Mouse (Mus musculus) NIH3T3 (cell line): ENCODE measurements at regions not wholly inside any gene's neighbourhood (a gene's known extent, or its start where the extent isn't known, plus 50 kb on each side); places are given as distances from the start of the nearest gene placed in this dataset.

ENCODE experiments used
- DNase-seq: peaks from one replicate; pipeline ENCODE4 v3.0.0-alpha.2; 2012; ENCODE audit warnings: low read depth

DNA sequence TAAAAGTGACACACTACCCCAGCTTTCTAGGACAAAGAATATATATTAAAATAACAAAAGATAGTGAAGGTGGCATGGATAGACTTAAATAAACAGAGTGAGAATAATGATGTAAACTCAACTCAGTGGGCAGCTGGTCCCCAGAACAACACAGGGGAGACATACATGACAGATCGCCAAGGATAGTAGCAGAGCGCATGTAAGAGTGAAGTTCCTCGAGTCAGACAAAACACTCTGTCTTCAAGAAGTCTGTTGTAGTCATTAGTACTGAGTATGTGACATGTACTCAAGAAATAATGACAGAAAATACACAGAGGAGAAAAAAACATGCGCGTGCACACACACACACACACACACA, 74.8 kb upstream of the Stxbp5l start:
- DNase-seq, result no peak

DNA sequence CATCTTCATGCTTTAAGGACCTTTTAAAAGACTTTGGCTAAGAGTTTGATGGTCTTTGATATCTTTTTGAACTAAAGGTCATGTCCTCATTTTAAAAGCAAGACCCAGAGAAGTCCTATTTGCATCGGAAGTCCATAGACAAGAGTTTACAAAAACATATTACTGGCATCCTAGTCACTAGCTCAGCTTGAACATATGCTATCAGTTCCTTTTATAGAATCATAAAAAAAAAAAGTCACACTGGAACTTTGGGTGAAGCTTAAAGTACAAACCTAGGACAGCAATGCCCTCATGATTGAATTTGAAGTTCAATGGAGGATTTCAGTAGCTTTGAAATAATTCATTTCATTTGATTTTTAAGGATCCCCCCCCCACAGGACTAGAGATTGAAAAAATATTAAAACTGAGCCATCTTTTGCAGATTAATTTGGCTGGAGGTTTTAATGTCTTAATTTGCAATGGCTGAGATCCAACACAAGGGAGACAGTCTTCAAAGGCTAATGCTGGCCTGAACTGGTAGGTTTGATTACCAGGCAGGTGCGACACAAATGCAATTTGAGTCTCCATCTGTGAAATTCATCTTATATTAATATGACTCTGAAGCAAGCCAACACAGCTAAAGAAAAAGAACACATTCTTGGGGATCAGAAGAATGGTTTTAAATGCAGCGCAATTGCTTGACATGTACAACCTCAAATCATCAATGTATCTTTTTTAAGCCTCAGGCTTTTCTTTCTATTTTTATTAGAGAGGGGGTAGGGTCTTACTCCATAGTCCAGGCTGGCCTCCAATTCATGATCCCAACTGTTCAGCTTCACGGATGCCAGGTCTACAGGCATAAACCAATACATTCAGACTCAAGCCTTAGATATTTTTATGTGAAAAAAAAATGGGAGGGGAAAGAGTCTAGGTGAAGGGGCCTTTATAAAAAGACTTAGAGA, 74.1 kb upstream of the Stxbp5l start:
- DNase-seq, result no peak

DNA sequence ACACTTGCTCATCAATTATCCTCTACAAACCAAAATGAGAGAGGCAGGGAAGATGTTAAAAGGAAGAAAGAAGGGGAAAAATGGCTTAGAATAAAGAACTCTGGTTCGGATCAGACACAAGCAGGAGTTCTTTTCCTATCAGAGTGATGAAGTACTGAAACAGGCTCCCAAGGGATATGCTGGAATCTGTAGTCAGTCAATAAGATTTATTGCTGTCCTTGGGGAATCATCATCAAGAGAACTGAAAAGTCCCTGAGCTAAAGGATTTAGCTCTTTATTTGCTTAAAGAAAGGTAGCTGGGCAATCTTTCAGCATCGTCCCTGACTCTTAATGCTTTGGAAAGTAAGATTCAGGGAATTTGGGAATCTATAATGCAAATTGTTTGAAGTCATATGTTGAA, 71.2 kb upstream of the Stxbp5l start:
- DNase-seq, result no peak

- no peak for DNase-seq
These were observed 65.1 kb upstream of the Stxbp5l start for GRCm38 (mm10) chr16:37449846-37450245.

DNA sequence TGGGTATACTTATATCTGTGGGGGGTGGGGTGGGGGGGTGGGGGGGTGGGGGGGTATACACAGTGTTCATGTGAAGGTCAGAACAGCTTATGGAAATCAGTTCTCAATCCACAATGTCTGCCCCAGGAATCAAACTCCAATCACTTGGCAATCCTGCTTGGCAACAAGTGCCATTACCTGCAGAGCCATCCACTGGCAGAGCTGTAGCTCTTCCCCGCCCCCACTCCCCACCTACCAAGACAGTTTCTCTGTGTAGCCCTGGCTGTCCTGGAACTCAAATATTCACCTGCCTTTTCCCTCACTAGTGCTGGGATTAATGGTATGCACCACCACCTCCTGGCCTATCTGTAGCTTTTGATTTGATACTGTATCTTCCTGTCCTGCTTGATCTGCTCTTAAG, 61.0 kb upstream of the Stxbp5l start:
- DNase-seq, result no peak

GRCm38 (mm10) chr16:37442936-37443335, 58.2 kb upstream of the Stxbp5l start:
- no peak for DNase-seq

DNA sequence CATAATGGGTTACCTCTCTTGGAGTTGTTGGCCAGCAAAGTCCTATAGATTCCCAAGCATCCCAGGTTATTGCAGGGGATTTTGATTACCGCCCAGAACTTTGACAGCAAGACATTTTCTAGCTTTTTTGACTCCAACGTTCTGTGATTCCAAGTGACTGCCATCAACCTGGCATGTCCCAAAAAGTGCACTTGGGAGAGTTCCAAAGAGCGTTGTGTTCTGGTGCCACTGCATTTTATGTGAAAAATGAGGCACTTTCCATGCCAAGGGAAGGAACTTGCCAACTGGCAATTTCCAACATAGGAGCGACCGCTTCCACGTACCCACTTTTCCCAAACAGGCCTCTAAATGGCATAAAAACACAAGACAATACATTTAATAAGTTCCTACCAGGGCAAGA, 57.7 kb upstream of the Stxbp5l start:
- no peak for DNase-seq

DNA sequence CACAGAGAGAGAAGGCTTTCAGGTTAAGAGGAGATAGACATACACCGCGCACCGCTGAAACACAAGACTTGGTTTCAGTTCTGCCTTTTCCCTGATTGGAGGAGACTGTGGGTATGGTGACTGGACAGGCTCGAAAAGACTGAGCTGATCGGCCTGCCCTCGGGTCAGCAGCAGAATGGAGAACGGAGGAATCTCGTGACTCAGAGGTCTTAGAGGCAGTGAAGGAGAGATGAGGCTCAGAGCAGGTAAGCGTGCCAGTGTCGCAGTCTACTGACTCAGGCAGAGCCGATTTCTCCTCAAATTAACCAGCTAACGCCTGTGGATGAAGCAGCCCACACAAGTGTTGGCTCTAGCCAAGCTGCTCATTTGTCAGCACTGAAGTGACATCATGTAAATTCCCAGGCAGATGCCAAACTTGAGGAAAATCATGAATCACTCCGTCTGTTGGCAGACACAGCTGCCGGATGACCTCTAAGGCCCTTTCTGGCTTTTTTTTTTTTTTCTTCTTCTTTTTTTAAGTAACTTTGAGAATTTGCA, 55.9 kb upstream of the Stxbp5l start:
- peak; percentile 77 for DNase-seq
